Mouse (Mus musculus): ENCODE measurements around the gene Clec10a. TPM values are rescaled to one million over a fixed set of nuclear protein-coding genes. Genes with fewer than 3 reads are reported as not detected.

Clec10a gene
- total and polyA plus RNA-seq, 3 experiments: 8.4 to 10.8 TPM; not detected in 1

- H3K9me3 ChIP-seq (replicated peaks; ENCODE audit: insufficient read depth, low read length): no peaks in the 10 kb centered on the region
- no peaks in the 10 kb centered on the region for H3K27me3 ChIP-seq (ENCODE audit: control insufficient read depth in 1 of 2, insufficient read depth in 2 of 2, low read length in 2 of 2)
- H3K27ac ChIP-seq (ENCODE audit: control insufficient read depth, low read depth, low read length): no peak overlapping the region
- no peaks in the 10 kb centered on the region; a peak in 1 of 4 replicates for H3K36me3 ChIP-seq (ENCODE audit: control insufficient read depth in 1 of 2, insufficient read depth in 2 of 2, low read length in 2 of 2)
- H3K9ac ChIP-seq (ENCODE audit: control insufficient read depth, low read depth, low read length, poor library complexity, severe bottlenecking): no peak overlapping the region
- no peaks in the 10 kb centered on the region for H3K79me2 ChIP-seq (ENCODE audit: control insufficient read depth, insufficient read depth, low read length, poor library complexity)
- H3K4me3 ChIP-seq (ENCODE audit: control insufficient read depth in 1 of 2, insufficient read depth in 1 of 2, low read depth in 2 of 2, low read length in 2 of 2): no peak overlapping the region
- H3K4me1 ChIP-seq (ENCODE audit: control insufficient read depth in 1 of 2, insufficient read depth in 2 of 2, low read length in 2 of 2): peaks cover 0 to 5% of the 10 kb centered on the region in 2 experiments; a peak in 1 of 4 replicates
- TF ChIP-seq CTCF (IDR thresholded peaks at IDR 0.05 in 2 of 3, conservative IDR thresholded peaks at IDR 0.05 in 1 of 3; ENCODE audit: control insufficient read depth in 1 of 3, insufficient read depth in 1 of 3, low read depth in 2 of 3, low read length in 3 of 3, poor library complexity in 1 of 3, severe bottlenecking in 1 of 3) (no peak), ZNF384 (IDR thresholded peaks at IDR 0.05; ENCODE audit: low read depth, low read length) (no peak), CHD2 (IDR thresholded peaks at IDR 0.05; ENCODE audit: low read length) (no peak), ELF1 (IDR thresholded peaks at IDR 0.05; ENCODE audit: low read depth, low read length) (no peak), ETS1 (IDR thresholded peaks at IDR 0.05; ENCODE audit: low read depth, low read length) (no peak), SMC3 (IDR thresholded peaks at IDR 0.05; ENCODE audit: low read depth, low read length) (no peak), MAFK (IDR thresholded peaks at IDR 0.05; ENCODE audit: borderline replicate concordance, low read depth, low read length) (no peak), TAL1 (IDR thresholded peaks at IDR 0.05; ENCODE audit: low read length) (no peak), RCOR1 (IDR thresholded peaks at IDR 0.05; ENCODE audit: low read depth, low read length) (no peak), MEF2A (IDR thresholded peaks at IDR 0.05; ENCODE audit: extremely low read depth, insufficient replicate concordance, low read depth, low read length, poor library complexity, severe bottlenecking) (no peak), TBP (IDR thresholded peaks at IDR 0.05; ENCODE audit: low read depth, low read length) (no peak), ZMIZ1 (IDR thresholded peaks at IDR 0.05; ENCODE audit: low read depth, low read length) (no peak), NELFE (IDR thresholded peaks at IDR 0.05; ENCODE audit: low read depth, low read length) (no peak), MYC (IDR thresholded peaks at IDR 0.05; ENCODE audit: low read depth, low read length) (no peak), POLR2A (IDR thresholded peaks at IDR 0.05; ENCODE audit: control insufficient read depth in 1 of 2, insufficient read depth in 1 of 2, low read depth in 1 of 2, low read length in 2 of 2, poor library complexity in 1 of 2) (no peak), POLR2AphosphoS2 (IDR thresholded peaks at IDR 0.05; ENCODE audit: low read length) (no peak), RAD21 (IDR thresholded peaks at IDR 0.05; ENCODE audit: low read depth, low read length) (no peak), EP300 (IDR thresholded peaks at IDR 0.05; ENCODE audit: low read depth in 1 of 2, low read length in 2 of 2) (no peak)
- DNase-seq (ENCODE audit: low read depth, low spot score): no peak
These were observed 58.3 kb downstream of the Clec10a start for GRCm38 (mm10) chr11:70214191-70214855.

DNA sequence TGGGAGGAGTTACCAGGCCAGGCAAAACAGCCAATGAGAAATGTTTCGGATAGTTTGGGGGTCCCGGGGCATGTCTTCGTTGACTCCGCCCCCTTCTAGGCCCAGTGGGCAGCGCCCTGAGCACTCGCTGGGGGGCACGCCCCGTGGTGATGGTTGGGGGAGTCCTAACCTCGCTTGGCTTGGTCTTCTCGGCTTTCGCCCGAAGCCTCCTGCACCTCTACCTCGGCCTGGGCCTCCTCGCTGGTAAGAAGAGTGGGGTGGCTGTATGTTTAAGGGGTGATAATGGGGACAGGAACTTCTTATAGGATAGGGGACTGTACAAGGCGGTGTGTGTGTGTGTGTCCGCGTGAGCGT, 58.8 kb downstream of the Clec10a start:
- Histone ChIP-seq H3K36me3 (ENCODE audit: control insufficient read depth in 1 of 2, insufficient read depth in 2 of 2, low read length in 2 of 2) (peaks cover 0 to 3% of the 10 kb centered on the region in 2 experiments; a peak in 2 of 4 replicates), H3K4me1 (ENCODE audit: control insufficient read depth in 1 of 2, insufficient read depth in 2 of 2, low read length in 2 of 2) (peaks cover 0 to 5% of the 10 kb centered on the region in 2 experiments; a peak in 2 of 4 replicates), H3K9me3 (replicated peaks; ENCODE audit: insufficient read depth, low read length) (no peaks in the 10 kb centered on the region), H3K79me2 (ENCODE audit: control insufficient read depth, insufficient read depth, low read length, poor library complexity) (no peaks in the 10 kb centered on the region), H3K9ac (ENCODE audit: control insufficient read depth, low read depth, low read length, poor library complexity, severe bottlenecking) (no peak overlapping the region), H3K27ac (ENCODE audit: control insufficient read depth, low read depth, low read length) (no peak overlapping the region), H3K27me3 (ENCODE audit: control insufficient read depth in 1 of 2, insufficient read depth in 2 of 2, low read length in 2 of 2) (no peaks in the 10 kb centered on the region), H3K4me3 (ENCODE audit: control insufficient read depth in 1 of 2, insufficient read depth in 1 of 2, low read depth in 2 of 2, low read length in 2 of 2) (no peak overlapping the region)
- no peak for TF ChIP-seq POLR2A (IDR thresholded peaks at IDR 0.05; ENCODE audit: control insufficient read depth in 1 of 2, insufficient read depth in 1 of 2, low read depth in 1 of 2, low read length in 2 of 2, poor library complexity in 1 of 2)
- no peak for TF ChIP-seq ZNF384 (IDR thresholded peaks at IDR 0.05; ENCODE audit: low read depth, low read length)
- no peak for TF ChIP-seq CTCF (IDR thresholded peaks at IDR 0.05 in 2 of 3, conservative IDR thresholded peaks at IDR 0.05 in 1 of 3; ENCODE audit: control insufficient read depth in 1 of 3, insufficient read depth in 1 of 3, low read depth in 2 of 3, low read length in 3 of 3, poor library complexity in 1 of 3, severe bottlenecking in 1 of 3)
- TF ChIP-seq GATA1 (IDR thresholded peaks at IDR 0.05; ENCODE audit: low read depth, low read length): no peak
- no peak for TF ChIP-seq MXI1 (IDR thresholded peaks at IDR 0.05; ENCODE audit: low read depth, low read length)
- no peak for TF ChIP-seq CHD1 (IDR thresholded peaks at IDR 0.05; ENCODE audit: low read depth, low read length)
- no peak for TF ChIP-seq MAX (IDR thresholded peaks at IDR 0.05; ENCODE audit: low read length)
- no peak for TF ChIP-seq POLR2AphosphoS5 (IDR thresholded peaks at IDR 0.05; ENCODE audit: borderline replicate concordance, low read depth, low read length)
- no peak for DNase-seq (ENCODE audit: low read depth, low spot score)

All from MEL (cell line).